Mouse (Mus musculus) kidney, adult 11 months (tissue): ENCODE results near the gene Tubb5.
A peak's percentile ranks its signal among the peaks of the same experiment; 100 is the strongest.

Source experiments
- DNase-seq: peaks from one replicate; pipeline ENCODE4 v3.0.0; 2022

Gene Tubb5

GRCm38 (mm10) chr17:35822964-35823937 is 14.9 kb downstream of the Tubb5 start, which contains the start of gene Flot1:
TSS of gene Flot1 (plus strand) at chr17:35823230.
- peak; percentile 86 for DNase-seq

- DNase-seq, result no peak
These were observed 15.5 kb downstream of the Tubb5 start for GRCm38 (mm10) chr17:35822564-35822963.

DNA sequence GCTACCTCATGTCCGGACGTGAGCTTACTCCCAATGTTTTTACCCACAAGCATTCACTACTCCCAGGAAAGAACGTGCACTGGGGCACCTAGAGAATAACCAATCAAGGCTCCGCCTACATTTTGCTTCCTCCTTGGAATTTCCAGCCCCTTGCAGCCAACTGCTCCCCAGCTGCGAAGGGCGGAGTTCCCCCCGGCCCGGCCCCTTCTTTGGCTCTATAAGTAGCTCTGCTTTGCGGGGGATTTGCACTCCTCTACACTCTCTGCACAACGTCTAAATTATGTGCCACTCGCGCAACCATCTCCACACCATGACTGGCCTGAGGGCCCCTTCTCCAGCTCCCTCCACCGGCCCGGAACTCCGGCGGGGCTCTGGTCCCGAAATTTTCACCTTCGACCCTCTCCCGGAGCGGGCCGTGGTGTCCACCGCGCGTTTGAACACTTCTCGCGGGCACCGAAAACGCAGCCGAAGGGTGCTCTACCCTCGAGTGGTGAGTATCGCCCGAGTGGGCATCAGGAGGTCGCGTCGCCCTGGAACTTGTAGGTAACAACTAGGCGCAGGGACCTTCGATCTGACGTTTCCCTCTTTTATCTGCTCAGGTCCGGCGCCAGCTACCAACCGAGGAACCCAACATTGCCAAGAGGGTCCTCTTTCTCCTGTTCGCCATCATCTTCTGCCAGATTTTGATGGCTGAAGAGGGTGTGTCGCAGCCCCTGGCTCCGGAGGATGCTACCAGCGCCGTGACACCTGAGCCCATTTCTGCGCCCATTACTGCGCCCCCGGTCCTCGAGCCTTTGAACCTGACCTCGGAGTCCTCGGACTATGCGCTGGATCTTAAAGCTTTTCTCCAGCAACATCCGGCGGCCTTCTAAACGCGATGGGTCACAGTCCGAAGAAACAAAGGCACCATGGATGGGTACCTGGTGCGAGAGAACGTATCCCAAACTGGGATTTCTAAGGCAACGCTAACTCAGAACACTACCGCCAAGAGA is 16.4 kb downstream of the Tubb5 start, which contains the start of gene Ier3:
Gene Ier3, plus strand, starts transcription at position 246 of the 992 bp plus-strand sequence.
- peak; percentile 93 for DNase-seq

- no peak for DNase-seq
These were observed 18.0 kb downstream of the Tubb5 start for GRCm38 (mm10) chr17:35820111-35820510.

DNA sequence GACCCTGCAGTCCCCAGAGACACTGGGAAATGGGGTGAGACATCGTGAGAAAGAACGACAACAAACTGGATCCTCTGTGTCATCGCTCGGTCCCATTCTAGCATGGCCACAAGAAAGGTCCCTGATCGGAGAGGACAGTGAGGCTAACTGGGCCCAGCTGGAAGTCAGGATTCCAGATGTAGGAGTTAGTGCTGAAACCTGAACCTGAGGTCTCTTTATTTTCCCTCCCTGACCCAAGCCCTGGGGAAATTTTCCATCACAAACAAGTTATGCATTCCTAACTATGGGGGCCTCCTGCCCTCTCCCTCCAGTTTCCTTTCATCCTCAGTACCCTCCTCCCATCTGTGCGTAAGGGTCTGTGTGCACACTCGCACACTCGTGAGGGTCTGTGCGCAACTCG is 20.9 kb downstream of the Tubb5 start:
- DNase-seq, result peak; percentile 43

- DNase-seq, result peak; percentile 44
These were observed 21.4 kb downstream of the Tubb5 start for GRCm38 (mm10) chr17:35816686-35817085.

DNA sequence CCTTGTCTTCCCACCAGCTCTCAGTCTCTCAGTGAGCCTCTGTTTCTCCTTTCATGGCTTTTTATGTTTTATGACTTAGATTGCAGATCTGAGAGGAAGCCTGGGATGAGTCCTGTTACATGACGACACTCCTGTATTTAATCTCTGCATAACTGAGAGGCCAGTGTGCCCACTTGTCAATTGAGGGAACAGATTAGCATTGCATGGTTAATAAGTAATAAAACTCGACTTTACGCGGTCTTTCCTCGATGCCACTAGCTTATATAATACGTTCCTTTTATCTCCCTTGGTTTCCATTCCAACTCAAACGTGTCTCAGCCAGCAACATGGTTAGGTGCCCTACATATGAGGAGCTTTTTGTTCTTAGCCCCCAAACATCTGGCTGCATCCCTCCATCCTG is 22.3 kb downstream of the Tubb5 start:
- no peak for DNase-seq

DNA sequence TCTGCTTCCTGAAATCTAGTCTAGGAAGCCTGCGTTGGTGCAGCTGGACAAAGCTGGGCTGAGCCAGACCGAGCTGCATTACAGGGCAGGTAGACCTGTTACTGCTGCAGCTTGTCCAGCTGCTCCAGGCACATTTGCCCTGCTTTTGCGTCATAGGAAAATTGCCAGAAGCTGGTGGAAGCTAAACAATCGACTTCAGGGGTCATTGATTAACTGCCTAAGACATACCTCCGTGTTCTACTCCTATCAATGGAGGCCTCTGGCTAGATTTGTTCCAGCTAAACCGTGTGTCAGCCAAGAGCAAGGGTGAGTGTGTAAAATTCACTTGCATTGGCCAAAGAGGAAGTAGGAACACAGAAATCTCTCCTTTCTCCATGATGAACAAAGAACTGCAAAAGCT is 23.4 kb downstream of the Tubb5 start:
- DNase-seq, result peak; percentile 85

GRCm38 (mm10) chr17:35813653-35814052 is 24.5 kb downstream of the Tubb5 start:
- DNase-seq, result no peak

DNA sequence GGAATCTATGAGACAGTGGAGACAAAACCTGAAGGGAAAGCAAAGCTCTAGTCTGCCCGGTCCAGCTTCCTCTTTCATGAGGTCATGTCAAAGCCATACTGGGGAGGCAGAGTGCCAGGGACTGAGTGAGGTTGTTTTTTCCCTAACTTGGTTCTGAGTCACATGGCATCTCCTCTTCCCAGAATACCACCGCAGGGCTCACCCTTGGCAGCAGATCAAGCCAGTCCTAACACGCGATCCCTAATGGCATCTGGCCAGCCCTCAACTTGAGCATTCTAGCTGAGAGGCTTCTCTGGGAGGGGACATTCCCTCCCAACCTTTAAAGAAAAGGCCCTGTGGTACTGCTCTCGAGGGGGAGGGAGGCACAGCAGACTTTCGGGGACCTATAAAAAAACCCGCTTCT is 24.9 kb downstream of the Tubb5 start:
- DNase-seq, result peak; percentile 97

DNA sequence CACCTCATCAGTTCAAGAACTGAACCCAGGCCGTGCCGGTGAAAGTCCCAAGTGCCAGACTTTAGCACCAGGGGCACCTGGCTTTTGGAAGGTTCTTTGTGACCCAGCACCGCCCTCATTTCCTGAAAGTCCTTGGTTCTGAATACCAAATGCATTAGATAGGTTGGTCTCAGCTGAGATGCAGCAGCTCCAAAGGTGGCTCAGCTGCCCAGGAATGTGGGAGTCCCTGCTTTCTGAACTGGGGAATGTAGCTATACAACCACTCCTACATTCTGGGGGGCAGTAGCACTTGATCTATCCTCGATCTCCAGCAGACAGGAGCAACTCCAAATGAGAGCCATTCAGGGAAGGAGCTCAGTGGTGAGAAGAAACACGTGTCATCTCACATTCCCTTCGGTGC is 25.4 kb downstream of the Tubb5 start:
- no peak for DNase-seq

GRCm38 (mm10) chr17:35812307-35812706 is 25.8 kb downstream of the Tubb5 start:
- DNase-seq, result no peak

- no peak for DNase-seq
These were observed 27.0 kb downstream of the Tubb5 start for GRCm38 (mm10) chr17:35810900-35811648.

DNA sequence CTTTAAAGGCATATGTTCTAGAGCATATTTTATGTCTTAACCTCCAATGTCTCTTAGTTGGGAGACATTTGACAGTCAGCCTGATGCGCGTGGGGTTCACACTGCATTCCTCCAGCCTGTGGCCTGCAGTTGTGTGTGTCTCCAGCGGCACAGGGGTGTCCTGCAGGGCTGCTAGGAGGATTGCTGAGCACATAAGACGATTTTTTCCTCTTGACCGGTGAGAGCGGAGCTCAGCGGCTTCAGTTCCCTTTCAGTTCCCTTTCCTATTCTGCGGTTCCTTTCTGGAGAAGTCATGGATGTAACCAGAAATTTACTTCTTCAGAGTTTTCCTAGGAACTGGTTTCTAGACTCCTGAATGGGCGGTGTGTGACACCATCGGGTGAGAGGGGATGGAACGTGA is 28.7 kb downstream of the Tubb5 start:
- no peak for DNase-seq

- DNase-seq, result peak; percentile 79
These were observed 30.0 kb downstream of the Tubb5 start for GRCm38 (mm10) chr17:35808073-35808472.

DNA sequence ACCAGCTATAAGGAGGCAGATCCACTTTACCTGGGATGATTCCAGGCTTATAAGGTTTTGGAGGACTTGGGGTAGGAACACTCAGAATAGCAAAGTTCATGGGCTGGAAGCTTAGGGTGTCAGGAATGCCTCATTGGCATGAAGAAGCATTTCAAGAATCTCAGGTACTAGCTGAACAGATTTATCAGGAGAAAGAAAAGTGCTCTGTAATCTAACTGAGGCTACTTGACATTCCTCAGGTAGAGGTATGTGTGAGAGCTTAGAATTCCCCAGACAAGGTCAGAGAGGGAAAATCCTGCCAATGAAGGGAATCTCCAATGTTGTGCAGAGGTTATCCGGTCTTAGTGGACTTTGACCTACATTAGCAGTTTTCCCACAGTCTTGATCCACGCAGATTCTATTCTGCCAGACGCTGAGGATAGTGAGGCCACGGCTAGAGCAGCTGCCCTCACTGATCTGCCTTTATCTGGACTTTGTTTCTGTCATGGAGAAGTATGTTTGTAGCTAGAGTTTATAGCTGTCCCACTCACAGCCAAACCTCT is 34.2 kb downstream of the Tubb5 start:
- peak; percentile 31 for DNase-seq

DNA sequence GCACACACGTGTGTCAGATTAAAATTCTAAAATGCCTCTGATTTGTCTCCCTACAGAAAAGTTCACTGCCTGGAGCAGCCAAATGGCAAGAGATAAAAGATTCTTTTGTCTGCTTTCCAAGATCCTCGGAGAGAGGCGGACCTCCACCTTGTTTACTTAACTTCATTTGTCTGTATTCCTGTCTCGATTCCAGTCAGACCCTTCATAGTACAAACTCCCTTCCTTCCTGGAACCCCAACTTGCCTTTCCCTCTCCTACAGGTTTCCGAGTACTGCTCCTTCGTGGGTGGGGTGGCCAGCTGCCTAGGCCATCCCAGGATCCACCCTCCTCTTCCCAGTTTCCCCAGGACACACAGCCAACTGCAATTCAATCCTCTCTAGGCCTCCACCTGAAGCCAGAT is 35.1 kb downstream of the Tubb5 start:
- peak; percentile 37 for DNase-seq

GRCm38 (mm10) chr17:35800905-35801304 is 37.2 kb downstream of the Tubb5 start:
- DNase-seq, result no peak

DNA sequence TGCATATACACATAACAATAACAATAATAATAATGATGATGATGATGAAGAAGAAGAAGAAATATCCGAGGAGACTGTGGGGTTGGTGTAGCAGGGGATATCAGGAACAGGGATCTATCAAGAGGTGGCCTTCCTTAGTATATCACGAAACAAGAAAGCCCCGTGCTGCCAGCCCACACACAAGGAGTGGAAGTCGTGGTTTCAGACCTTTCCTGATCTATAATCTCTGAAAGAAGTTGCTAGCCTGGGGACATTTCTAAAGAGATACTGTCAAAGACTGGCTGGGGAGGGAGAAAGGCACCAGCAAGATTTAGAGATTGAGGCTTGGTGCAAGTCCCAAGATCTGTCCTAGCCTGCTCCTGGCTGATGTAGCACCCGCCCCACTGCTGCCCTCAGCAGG is 41.3 kb downstream of the Tubb5 start:
- DNase-seq, result no peak

- no peak for DNase-seq
These were observed 42.5 kb downstream of the Tubb5 start for GRCm38 (mm10) chr17:35795656-35796055.

DNA sequence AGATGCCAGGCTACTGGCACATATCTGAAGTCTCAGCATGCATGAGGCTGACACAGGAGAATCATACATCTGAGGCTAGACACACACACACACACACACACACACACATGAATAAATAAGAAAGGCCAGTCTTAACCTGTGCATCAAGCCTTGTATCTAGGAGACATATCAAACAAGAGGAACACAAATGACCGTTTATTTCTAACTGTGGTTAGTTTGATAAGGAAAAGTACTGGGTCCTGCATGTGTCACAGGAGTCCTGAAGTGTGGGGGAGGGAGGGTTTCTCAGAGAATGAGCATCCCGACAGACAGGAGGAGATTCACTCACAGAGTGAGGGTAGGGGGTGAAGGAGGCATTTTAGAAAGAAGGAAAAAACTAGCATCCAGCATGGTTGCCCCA is 43.0 kb downstream of the Tubb5 start:
- DNase-seq, result no peak

- DNase-seq, result no peak
These were observed 45.3 kb downstream of the Tubb5 start for GRCm38 (mm10) chr17:35792837-35793236.
